Comparison of ENCODE assay signal across 8 mouse cellular contexts in the genomic region with DNA sequence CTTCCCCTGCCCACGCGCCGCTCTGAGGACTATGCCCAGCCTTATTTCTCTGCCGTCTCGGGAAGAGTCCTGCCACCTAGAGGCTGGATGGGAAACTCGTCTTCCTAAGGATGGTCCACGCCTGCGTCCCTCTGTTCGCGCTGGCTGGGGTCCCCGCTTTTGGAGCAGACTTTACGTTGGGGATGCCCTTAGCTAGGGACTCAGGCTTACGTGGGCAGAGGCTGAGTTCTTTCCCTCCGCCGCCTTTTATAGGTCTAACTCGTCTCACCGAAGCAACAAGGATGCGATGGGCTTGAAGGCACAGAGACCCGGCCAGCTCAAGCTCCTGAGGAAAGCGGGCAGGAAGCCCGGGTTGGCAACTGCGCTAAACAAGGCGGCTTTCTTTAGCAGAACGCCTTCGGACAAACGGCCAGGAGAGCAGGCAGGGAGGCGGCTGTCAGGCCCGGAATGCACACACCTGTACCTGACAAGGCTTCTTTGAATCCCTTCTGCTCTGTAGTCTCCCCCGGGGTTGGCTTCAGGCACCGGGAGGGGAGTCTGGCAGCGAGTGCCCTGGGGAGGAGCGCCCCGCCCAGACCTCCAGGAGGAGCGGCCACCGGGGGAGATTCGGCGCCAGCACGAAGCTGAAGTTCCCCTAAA. TPM values are rescaled to one million over a fixed set of nuclear protein-coding genes. Genes with fewer than 3 reads are reported as not detected.
A peak's percentile ranks its signal among the peaks of the same experiment; 100 is the strongest.
DNase-seq lines count a peak whose midpoint lies in the region; ATAC-seq and TF ChIP-seq lines count a peak whose summit lies in the region.

No protein-coding gene starts in this region.

- DNase-seq in spleen, adult 2 months (ENCODE audit: low read depth in 1 of 2, low spot score in 2 of 2): no peak
- DNase-seq in spleen, adult 12 weeks (ENCODE audit: low spot score): no peak
- DNase-seq in layer of hippocampus, adult 8-10 months (ENCODE audit: low spot score in 2 of 2): peak; percentile 4 to 30
- peak; percentile 35 for DNase-seq in lung, adult 2 months
- peak; percentile 57 for DNase-seq in thymus, postnatal 4 days

- peaks cover 5% of the 10 kb centered on the region; the same call in 1 of the 2 replicates for H3K4me1 ChIP-seq in spleen, adult 2 months (ENCODE audit: control insufficient read depth, insufficient read depth, insufficient read length)
- H3K4me1 ChIP-seq in embryonic facial prominence, embryonic 15.5 days: peaks cover 7% of the 10 kb centered on the region; the same call in 1 of the 2 replicates
- H3K4me1 ChIP-seq in lung, adult 2 months (ENCODE audit: control insufficient read depth, insufficient read depth, low read length): no peaks in the 10 kb centered on the region

- peak; percentile 7; the same call in 1 of the 2 replicates for TF ChIP-seq CTCF in spleen, adult 2 months (IDR thresholded peaks at IDR 0.05; ENCODE audit: extremely low read depth, insufficient read depth, insufficient read length, insufficient replicate concordance)
- peak; percentile 73 for TF ChIP-seq CTCF in lung, adult 2 months (IDR thresholded peaks at IDR 0.05; ENCODE audit: insufficient read depth, low read length)

- peak; percentile 87 for ATAC-seq in embryonic facial prominence, embryonic 15.5 days (ENCODE audit: insufficient number of reproducible peaks, low FRiP score, low TSS enrichment, low read depth)
- ATAC-seq in hematopoietic stem cell, adult 5-6 weeks (replicated peaks in 1 of 2; ENCODE audit: insufficient read depth in 1 of 2, low FRiP score in 2 of 2, low TSS enrichment in 1 of 2, low read depth in 1 of 2, poor library complexity in 2 of 2, severe bottlenecking in 2 of 2): peak; percentile 90 to 91
- ATAC-seq in neutrophil, adult 5-6 weeks (ENCODE audit: extremely low read depth, insufficient number of reproducible peaks, low FRiP score, poor library complexity, severe bottlenecking): peak; percentile 16; the same call in 1 of the 2 replicates

- H3K27me3 ChIP-seq in spleen, adult 2 months (ENCODE audit: control insufficient read depth, insufficient read depth, low read length): peaks cover 6% of the 10 kb centered on the region
- no peaks in the 10 kb centered on the region; the same call in 1 of the 2 replicates for H3K27me3 ChIP-seq in embryonic facial prominence, embryonic 15.5 days

- peak overlapping the region; percentile 12; the same call in 1 of the 2 replicates for H3K4me3 ChIP-seq in spleen, adult 2 months (ENCODE audit: extremely low read depth, insufficient read depth, insufficient read length)
- peak overlapping the region; percentile 52 for H3K4me3 ChIP-seq in embryonic facial prominence, embryonic 15.5 days (replicated peaks)
- peak overlapping the region; percentile 59 for H3K4me3 ChIP-seq in lung, adult 2 months (replicated peaks; ENCODE audit: extremely low read depth, low read depth, low read length)

- no peak overlapping the region for H3K27ac ChIP-seq in spleen, adult 2 months (ENCODE audit: insufficient read depth, low read length)
- 0 out of 2 replicates have a peak overlapping the region, but pooled peaks have one; percentile 22 for H3K27ac ChIP-seq in embryonic facial prominence, embryonic 15.5 days (replicated peaks)

- H3K4me2 ChIP-seq in embryonic facial prominence, embryonic 15.5 days (replicated peaks): peak overlapping the region; percentile 96

- H3K9me3 ChIP-seq in embryonic facial prominence, embryonic 15.5 days (replicated peaks): no peaks in the 10 kb centered on the region

- H3K9ac ChIP-seq in embryonic facial prominence, embryonic 15.5 days: no peak overlapping the region

- H3K36me3 ChIP-seq in spleen, adult 2 months (ENCODE audit: control insufficient read depth, insufficient read depth, low read length): no peaks in the 10 kb centered on the region
- H3K36me3 ChIP-seq in embryonic facial prominence, embryonic 15.5 days: no peaks in the 10 kb centered on the region

- no peak for TF ChIP-seq POLR2A in spleen, adult 2 months (IDR thresholded peaks at IDR 0.05; ENCODE audit: low read depth, low read length)
- no peak for TF ChIP-seq POLR2A in lung, adult 2 months (IDR thresholded peaks at IDR 0.05; ENCODE audit: borderline replicate concordance, extremely low read depth, low read depth, low read length)

- WGBS in spleen, adult 2 months: 2% methylated on average over 38 of the region's 38 CpGs
- under 1% methylated on average over 38 of the region's 38 CpGs for WGBS in embryonic facial prominence, embryonic 15.5 days
- WGBS in lung, adult 2 months: under 1% methylated on average over 38 of the region's 38 CpGs

RNA-seq across cellular contexts. Expression of a gene that starts 56.6 kb away (rescaled TPM):
- polyA plus RNA-seq in spleen, adult 2 months (2012; rRNA removed): not detected in 2 replicates
- polyA plus RNA-seq in embryonic facial prominence, embryonic 15.5 days (2015; fragmentation: Nextera tagmentation; extraction: Ambion mirVana): 2.0 and 2.1 TPM in 2 replicates
- not detected in 2 replicates for total RNA-seq in hematopoietic stem cell, adult 5-6 weeks (2017)
- total RNA-seq in layer of hippocampus, adult 8-10 months (2022): not detected
- not detected in 2 replicates for polyA plus RNA-seq in lung, adult 2 months (2012; rRNA removed)
- not detected in 2 replicates for total RNA-seq in neutrophil, adult 5-6 weeks (2017)

Comparison
In these comparisons a context has a peak if more than half of its experiments do, and no peak if none do; other contexts are left out.
1. DNase-seq: peak in layer of hippocampus, adult 8-10 months (2 of 2), lung, adult 2 months (single experiment) and thymus, postnatal 4 days (single experiment); none in spleen, adult 2 months (0 of 2) and spleen, adult 12 weeks (single experiment).
2. ATAC-seq: peak in every context shown above with its lines; median percentile 90 in hematopoietic stem cell, adult 5-6 weeks; 87 in embryonic facial prominence, embryonic 15.5 days; 16 in neutrophil, adult 5-6 weeks.
3. Peak in every context shown above with its lines, with median percentiles within 50 percentile points of each other: H3K4me3 ChIP-seq.